Mouse (Mus musculus) left cerebral cortex, adult 11 months (tissue): ENCODE results near the gene BC051142.
"Not testable (repeated sequence)": the region's sequence is repeated elsewhere in the genome, so short reads cannot be mapped to it uniquely, and the experiment has no call there.

ENCODE experiments used
- DNase-seq: peaks from one replicate; pipeline ENCODE4 v3.0.0; 2022; ENCODE audit warnings: low spot score

Gene BC051142

GRCm38 (mm10) chr17:34398058-34398710 lies 436 bp upstream of the BC051142 start:
- peak; percentile 86 for DNase-seq

DNA sequence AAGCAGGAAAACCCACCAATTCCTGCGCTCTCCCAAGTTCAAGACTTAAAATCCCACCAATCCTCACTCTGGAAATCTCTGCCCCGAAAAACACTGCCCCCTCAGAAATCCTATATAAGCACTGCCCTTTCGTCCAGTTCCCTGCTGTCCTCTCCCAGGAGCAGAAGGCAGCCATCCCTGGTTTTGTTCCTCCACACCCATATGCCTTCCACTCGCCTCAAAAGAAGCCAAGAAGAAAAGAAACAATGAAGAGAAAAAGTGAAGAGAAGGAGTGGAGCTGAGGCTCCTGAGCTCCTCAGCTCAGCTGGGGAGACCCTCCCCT lies 735 bp downstream of the BC051142 start:
- DNase-seq = no peak

- peak; percentile 70 for DNase-seq
Measured at GRCm38 (mm10) chr17:34411117-34411516, 12.5 kb downstream of the BC051142 start.

DNA sequence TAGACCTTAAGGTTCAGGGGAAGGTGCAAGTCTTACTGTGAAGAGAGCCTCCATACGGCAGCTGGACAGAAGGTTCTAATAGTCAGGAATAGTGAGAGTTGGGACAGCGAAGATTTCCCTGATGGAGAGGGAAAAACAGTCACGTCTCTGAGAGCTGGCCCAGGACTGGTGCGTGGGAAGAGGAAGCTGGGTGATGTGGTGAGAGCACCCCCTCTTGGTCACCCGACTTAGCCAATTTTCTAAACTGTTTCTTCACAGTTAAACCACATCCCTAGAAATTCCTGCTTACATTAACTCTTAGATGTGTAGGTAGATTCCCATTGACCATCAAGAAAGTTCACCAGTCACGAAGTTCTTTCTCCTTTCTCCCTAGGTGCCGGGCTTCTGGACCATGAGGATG lies 21.4 kb downstream of the BC051142 start:
- no peak for DNase-seq

GRCm38 (mm10) chr17:34427597-34427996 lies 29.0 kb downstream of the BC051142 start:
- no peak for DNase-seq

GRCm38 (mm10) chr17:34437120-34437519 lies 38.5 kb downstream of the BC051142 start:
- no peak for DNase-seq

DNA sequence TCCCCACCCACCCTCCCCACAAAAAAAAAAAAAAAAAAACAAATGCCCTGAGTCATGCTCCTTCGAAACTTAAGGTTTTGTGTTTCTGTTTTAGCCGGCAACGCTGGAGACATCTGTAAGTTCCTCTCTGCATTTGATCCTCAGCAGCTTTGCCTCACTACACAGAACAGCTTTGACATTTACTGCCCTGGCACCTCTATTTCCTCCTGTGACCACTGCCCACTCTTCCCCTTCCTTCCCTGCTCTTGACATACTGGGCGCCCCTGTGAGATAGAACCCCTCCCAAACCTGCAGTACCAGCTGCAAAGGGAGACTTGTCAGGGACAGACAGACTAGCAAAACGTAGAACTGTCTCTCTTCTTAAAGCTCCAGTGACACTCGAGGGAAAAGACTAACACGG lies 39.0 kb downstream of the BC051142 start:
- DNase-seq = no peak

DNA sequence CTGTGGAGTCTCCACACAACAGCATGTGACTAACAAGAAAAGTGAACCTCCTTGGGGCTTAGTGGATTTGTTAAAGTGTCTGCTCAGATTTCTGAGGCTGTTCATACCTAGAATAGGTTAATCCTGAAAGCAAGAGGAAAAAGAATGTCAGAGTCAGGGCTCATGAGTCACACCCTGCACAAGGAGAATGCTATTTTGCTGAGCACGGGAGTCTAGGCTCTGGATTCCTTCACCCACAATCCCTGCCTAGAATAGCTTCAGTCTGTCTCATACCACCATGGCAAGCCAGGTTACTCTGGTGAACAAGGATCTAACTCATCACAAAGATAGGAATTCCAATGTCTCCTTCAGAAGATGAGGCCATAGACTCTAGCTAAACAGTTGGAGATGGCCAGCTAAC lies 40.0 kb downstream of the BC051142 start:
- DNase-seq = peak; percentile 19

DNA sequence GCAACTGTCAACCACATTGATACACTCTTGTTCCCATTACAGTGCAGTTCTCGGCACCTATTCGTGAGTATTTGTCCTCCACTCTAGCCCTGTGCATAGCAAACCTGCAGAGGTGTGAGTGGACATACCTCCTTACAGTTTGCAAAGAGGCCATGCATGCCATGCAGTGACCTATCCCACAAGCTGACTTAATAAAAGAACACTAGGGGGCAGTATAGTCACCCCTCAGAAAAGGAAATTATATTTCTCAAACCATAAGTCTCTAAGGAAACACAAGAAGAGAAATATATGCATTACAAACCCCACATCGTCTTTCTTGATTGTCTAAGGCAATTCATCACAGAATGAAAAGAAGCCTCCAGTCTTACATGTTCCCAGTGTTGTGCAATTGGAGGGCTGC lies 41.2 kb downstream of the BC051142 start:
- DNase-seq = no peak

- no peak for DNase-seq
Measured at GRCm38 (mm10) chr17:34441990-34442389, 43.4 kb downstream of the BC051142 start.

DNA sequence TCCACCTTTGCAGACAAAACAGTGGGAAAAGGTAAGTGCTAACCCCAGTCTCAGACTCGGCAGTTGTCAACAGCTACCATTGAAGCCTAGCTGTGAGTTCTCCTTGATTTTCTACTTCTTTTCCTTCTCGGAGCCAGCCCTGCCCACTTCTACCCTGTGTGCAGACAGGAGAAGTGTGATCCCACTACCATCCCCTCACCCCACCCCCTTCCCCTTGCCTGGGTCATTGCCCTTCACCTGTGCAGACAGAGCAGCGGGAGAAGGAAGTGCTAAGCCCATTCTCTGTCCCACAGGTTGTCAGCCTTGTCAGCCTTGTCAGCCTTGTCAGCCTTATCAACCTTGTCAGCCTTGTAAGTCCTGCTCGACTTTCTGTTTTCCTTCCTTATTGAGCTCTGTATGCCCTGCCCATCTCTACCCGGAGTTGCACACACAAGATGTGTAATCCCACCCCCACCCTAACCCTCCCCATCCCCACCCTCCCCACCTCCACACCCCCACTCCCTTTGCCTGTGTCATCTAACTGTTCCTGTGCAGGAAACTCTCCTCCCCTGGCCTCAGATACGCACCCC lies 49.9 kb downstream of the BC051142 start:
- DNase-seq = no peak

GRCm38 (mm10) chr17:34457668-34458067 lies 59.0 kb downstream of the BC051142 start:
- DNase-seq = no peak

DNA sequence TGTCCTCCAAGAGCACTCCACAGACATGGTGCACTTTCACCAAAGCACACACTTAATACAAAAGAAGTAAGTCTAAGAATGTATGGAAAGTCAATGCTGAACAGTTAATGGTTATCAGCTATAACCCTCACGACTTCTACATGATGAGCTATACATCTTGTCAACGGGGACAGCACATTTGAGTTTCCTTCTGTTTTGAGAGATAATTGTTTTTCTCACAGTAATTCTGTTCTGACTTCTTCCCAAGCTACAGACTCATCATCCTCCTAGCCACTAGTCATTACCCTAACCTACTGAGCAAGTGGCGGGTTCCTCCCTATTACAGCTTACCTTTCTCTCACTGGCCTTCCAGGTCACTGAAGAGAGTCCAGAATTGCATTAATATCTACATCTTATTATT lies 60.6 kb downstream of the BC051142 start:
- no peak for DNase-seq

- DNase-seq = not testable (repeated sequence)
Measured at GRCm38 (mm10) chr17:34465906-34466305, 67.3 kb downstream of the BC051142 start.

DNA sequence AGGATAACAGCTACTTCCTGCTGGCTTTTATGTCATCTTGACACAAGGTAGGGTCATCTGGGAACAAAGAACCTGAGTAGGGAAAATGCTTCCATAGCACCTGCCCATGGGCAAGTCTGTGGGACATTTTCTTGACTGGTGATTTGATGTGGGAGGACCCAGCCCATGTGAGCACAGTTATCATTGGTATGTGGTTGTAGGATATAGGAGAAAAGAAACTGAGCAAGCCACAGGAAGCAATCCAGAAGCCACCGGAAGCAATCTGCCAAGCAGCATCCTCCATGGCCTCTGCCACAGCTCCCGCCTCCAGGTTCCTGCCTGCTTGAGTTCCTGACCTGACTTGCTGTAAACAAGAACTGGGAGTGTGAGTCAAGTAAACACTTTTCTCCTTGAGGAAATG lies 71.9 kb downstream of the BC051142 start:
- no peak for DNase-seq

DNA sequence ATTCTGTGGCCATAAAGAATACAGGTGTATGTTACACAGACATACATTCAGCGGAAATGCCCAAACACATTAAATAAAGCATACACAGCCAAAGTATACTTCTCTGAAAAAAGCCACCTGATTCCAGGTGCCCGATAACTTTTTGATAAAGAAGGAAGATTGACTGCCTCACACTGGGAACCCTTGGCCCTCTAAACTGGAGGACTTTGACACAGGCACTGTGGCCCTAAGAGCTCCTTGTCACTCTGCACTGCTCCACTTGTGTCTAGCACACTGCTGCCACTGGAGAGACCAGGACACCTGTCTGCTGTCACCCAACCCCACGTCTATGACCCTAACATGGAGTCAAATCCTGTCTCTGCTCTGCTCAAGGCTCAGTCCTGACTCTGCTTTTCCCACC lies 76.4 kb downstream of the BC051142 start:
- no peak for DNase-seq

GRCm38 (mm10) chr17:34476427-34476826 lies 77.8 kb downstream of the BC051142 start:
- DNase-seq = no peak

GRCm38 (mm10) chr17:34477238-34478013 lies 78.8 kb downstream of the BC051142 start, which contains the start of gene Btnl4:
Gene Btnl4 (minus strand): TSS chr17:34477318.
- not testable (repeated sequence) for DNase-seq

- DNase-seq = no peak
Measured at GRCm38 (mm10) chr17:34492796-34493195, 94.2 kb downstream of the BC051142 start.

DNA sequence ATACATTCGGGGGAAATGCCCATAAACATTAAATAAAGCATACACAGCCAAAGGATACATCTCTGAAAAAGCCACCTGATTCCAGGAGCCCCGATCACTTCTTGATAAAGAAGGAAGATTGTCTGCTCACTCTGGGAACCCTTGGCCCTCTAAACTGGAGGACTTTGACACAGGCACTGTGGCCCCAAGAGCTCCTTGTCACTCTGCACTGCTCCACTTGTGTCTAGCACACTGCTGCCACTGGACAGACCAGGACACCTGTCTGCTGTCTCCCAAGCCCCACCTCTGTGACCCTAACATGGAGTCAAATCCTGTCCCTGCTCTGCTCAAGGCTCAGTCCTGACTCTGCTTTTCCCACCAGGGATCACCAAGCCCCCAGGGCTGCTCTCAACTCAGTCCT lies 96.5 kb downstream of the BC051142 start:
- DNase-seq = not testable (repeated sequence)

GRCm38 (mm10) chr17:34496539-34496938 lies 97.9 kb downstream of the BC051142 start:
- DNase-seq = no peak

- DNase-seq = not testable (repeated sequence)
Measured at GRCm38 (mm10) chr17:34497319-34497718, 98.7 kb downstream of the BC051142 start.

DNA sequence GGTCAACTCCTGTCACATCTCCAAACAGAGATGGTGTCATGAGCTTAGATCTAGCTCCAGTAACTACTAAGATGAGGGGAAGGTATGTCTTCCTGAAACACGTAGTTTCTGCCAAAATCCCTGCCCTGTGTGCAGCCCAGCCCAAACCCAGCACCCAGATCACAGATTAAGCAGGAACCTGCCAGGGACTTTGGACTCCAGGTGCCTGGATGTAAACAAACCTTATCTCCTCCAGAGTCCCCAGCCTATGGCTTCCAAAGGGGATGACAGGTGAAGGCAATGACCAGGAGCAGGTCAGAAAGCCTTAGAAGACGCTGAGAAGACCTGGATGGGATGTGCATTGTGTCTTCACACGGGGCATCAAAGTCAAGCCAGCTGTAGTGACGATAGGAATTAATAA lies 99.1 kb downstream of the BC051142 start:
- DNase-seq = not testable (repeated sequence)
